Mouse (Mus musculus) forebrain, embryonic 15.5 days (tissue): ENCODE data around the gene Smg1. TPM values are rescaled to one million over a fixed set of nuclear protein-coding genes. Genes with fewer than 3 reads are reported as not detected.
"Not testable (repeated sequence)": the region's sequence is repeated elsewhere in the genome, so short reads cannot be mapped to it uniquely, and the experiment has no call there.

Source experiments
- ATAC-seq: fragments of 200-750 bp; cut with Nextera tagmentation; replicated peaks from 2 replicates; pipeline ENCODE4 v1.8.0; 2017; ENCODE audit warnings: mild to moderate bottlenecking, moderate TSS enrichment, moderate library complexity
- H3K27ac ChIP-seq: fragments of 300-500 bp; sonication (generic); replicated peaks from 2 replicates; pipeline ENCODE4 v1.5.1; 2015; ENCODE audit warnings: mild to moderate bottlenecking, inconsistent platforms
- H3K27me3 ChIP-seq: fragments of 300-500 bp; sonication (generic); 2 replicates; pipeline ENCODE4 v1.6.1; 2015; ENCODE audit warnings: inconsistent platforms
- H3K36me3 ChIP-seq: fragments of 300-500 bp; sonication (generic); 2 replicates; pipeline ENCODE4 v1.6.1; 2015; ENCODE audit warnings: mild to moderate bottlenecking, inconsistent platforms
- H3K4me1 ChIP-seq: fragments of 300-500 bp; sonication (generic); 2 replicates; pipeline ENCODE4 v1.6.1; 2015; ENCODE audit warnings: inconsistent platforms
- H3K4me2 ChIP-seq: fragments of 300-500 bp; sonication (generic); replicated peaks from 2 replicates; pipeline ENCODE4 v1.6.1; 2015; ENCODE audit warnings: mild to moderate bottlenecking, inconsistent platforms
- H3K4me3 ChIP-seq: fragments of 300-500 bp; sonication (generic); 2 replicates; pipeline ENCODE4 v1.5.1; 2015; ENCODE audit warnings: mild to moderate bottlenecking, inconsistent platforms
- H3K9ac ChIP-seq: fragments of 300-500 bp; sonication (generic); replicated peaks from 2 replicates; pipeline ENCODE4 v1.6.1; 2015; ENCODE audit warnings: mild to moderate bottlenecking, inconsistent platforms
- H3K9me3 ChIP-seq: fragments of 300-500 bp; sonication (generic); 2 replicates; pipeline ENCODE4 v1.6.1; 2016; ENCODE audit warnings: inconsistent platforms
- WGBS: fragments of 180-500 bp; shearing (Covaris S2); methylation state at CpG from one replicate; pipeline ENCODE4 v1.1.7; 2015; ENCODE audit warnings: mixed read lengths; 5-methylcytosine and 5-hydroxymethylcytosine counted together
- polyA plus RNA-seq: library from polyadenylated mRNA; unstranded; fragments of >200 nt; fragmentation: Nextera tagmentation; extraction: Ambion mirVana; gene quantifications from 2 replicates; pipeline ENCODE4 v1.2.1, GENCODE M21; 2015

Smg1 gene
- polyA plus RNA-seq, 1 experiment from 2014 or later: 24.4 TPM

- no peak for ATAC-seq
- H3K27me3 ChIP-seq: no peaks in the 10 kb centered on the region
- H3K4me1 ChIP-seq: no peaks in the 10 kb centered on the region
- no peak overlapping the region for H3K9ac ChIP-seq
- H3K36me3 ChIP-seq: peaks cover 60% of the 10 kb centered on the region
- WGBS: 62% methylated on average over 3 of the region's 3 CpGs
- no peaks in the 10 kb centered on the region for H3K9me3 ChIP-seq
- no peak overlapping the region for H3K27ac ChIP-seq
- no peak overlapping the region for H3K4me2 ChIP-seq
- no peak overlapping the region for H3K4me3 ChIP-seq
These were observed 63.7 kb downstream of the Smg1 start for GRCm38 (mm10) chr7:118179782-118180181.

- H3K27me3 ChIP-seq: no peaks in the 10 kb centered on the region
- H3K9me3 ChIP-seq: no peaks in the 10 kb centered on the region
- no peak overlapping the region for H3K9ac ChIP-seq
- no peaks in the 10 kb centered on the region for H3K4me1 ChIP-seq
- H3K27ac ChIP-seq: no peak overlapping the region
- no peak for ATAC-seq
- H3K4me2 ChIP-seq: no peak overlapping the region
- H3K4me3 ChIP-seq: no peak overlapping the region
- H3K36me3 ChIP-seq: peaks cover 60% of the 10 kb centered on the region
- WGBS: 81% methylated on average over 1 of the region's 1 CpGs
These were observed 67.6 kb downstream of the Smg1 start for GRCm38 (mm10) chr7:118175821-118176355.

GRCm38 (mm10) chr7:118170125-118170524 is 73.3 kb downstream of the Smg1 start:
- ATAC-seq, H3K27me3 ChIP-seq, H3K4me1 ChIP-seq, H3K4me2 ChIP-seq, H3K27ac ChIP-seq, H3K9me3 ChIP-seq, H3K4me3 ChIP-seq, H3K9ac ChIP-seq: not testable (repeated sequence)
- H3K36me3 ChIP-seq: peaks cover 72% of the 10 kb centered on the region
- 94% methylated on average over 2 of the region's 2 CpGs for WGBS

GRCm38 (mm10) chr7:118163006-118163405 is 80.5 kb downstream of the Smg1 start:
- no peaks in the 10 kb centered on the region for H3K27me3 ChIP-seq
- no peaks in the 10 kb centered on the region for H3K4me1 ChIP-seq
- peaks cover 60% of the 10 kb centered on the region for H3K36me3 ChIP-seq
- no peak overlapping the region for H3K4me2 ChIP-seq
- H3K9me3 ChIP-seq: no peaks in the 10 kb centered on the region
- no peak for ATAC-seq
- H3K27ac ChIP-seq: no peak overlapping the region
- WGBS: 90% methylated on average over 8 of the region's 8 CpGs
- H3K4me3 ChIP-seq: no peak overlapping the region
- H3K9ac ChIP-seq: no peak overlapping the region

- H3K4me3 ChIP-seq: no peak overlapping the region
- no peak overlapping the region for H3K27ac ChIP-seq
- no peak for ATAC-seq
- no peak overlapping the region for H3K4me2 ChIP-seq
- WGBS: 89% methylated on average over 3 of the region's 3 CpGs
- no peaks in the 10 kb centered on the region for H3K9me3 ChIP-seq
- H3K4me1 ChIP-seq: no peaks in the 10 kb centered on the region
- no peaks in the 10 kb centered on the region for H3K27me3 ChIP-seq
- H3K36me3 ChIP-seq: peaks cover 56% of the 10 kb centered on the region
- no peak overlapping the region for H3K9ac ChIP-seq
These were observed 83.3 kb downstream of the Smg1 start for GRCm38 (mm10) chr7:118160121-118160520.

DNA sequence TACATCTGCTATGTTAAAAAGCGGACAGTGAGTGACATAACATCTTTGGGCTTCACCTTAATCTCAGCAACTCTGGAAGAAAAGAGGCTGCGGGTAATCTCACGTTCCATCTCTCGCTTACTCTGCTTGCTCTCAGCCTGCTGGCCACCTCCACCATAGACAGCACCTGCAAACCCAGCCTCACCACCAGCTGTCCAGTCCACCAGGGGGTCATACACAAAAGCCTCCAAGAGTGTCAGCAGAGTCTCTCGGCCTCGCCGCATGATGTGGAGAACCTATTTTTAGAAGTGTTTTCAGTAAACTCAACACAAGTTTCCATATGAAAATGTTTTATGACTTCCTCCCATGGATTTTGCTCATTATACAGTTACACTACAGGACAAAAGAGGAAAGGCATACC is 87.0 kb downstream of the Smg1 start:
- no peak overlapping the region for H3K4me2 ChIP-seq
- H3K27ac ChIP-seq: no peak overlapping the region
- H3K4me1 ChIP-seq: no peaks in the 10 kb centered on the region
- no peaks in the 10 kb centered on the region for H3K27me3 ChIP-seq
- H3K36me3 ChIP-seq: peaks cover 72% of the 10 kb centered on the region
- H3K9ac ChIP-seq: no peak overlapping the region
- H3K9me3 ChIP-seq: no peaks in the 10 kb centered on the region
- 94% methylated on average over 7 of the region's 7 CpGs for WGBS
- ATAC-seq: no peak
- no peak overlapping the region for H3K4me3 ChIP-seq

DNA sequence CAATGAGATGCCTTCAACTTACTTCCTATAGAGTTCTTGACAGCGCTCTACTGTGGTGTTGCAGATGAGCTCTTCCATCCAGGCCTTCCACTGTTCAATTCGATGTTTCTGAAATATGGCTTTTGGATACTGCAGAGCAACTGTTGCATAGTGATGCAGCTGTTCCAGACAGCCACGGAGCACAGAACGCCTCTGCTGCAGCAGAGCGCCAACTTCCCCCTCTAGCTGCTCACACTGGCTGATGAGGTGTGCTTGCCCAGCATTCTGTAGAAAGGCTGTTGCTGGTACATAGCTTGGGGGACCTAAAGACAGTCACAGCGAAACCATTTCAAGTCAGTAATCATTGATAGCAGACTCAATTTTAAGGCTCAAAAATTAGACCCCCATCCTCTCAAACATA is 89.3 kb downstream of the Smg1 start:
- no peak overlapping the region for H3K9ac ChIP-seq
- no peak overlapping the region for H3K4me2 ChIP-seq
- H3K9me3 ChIP-seq: no peaks in the 10 kb centered on the region
- peaks cover 66% of the 10 kb centered on the region for H3K36me3 ChIP-seq
- 90% methylated on average over 6 of the region's 6 CpGs for WGBS
- no peak overlapping the region for H3K4me3 ChIP-seq
- H3K27ac ChIP-seq: no peak overlapping the region
- ATAC-seq: no peak
- no peaks in the 10 kb centered on the region for H3K27me3 ChIP-seq
- no peaks in the 10 kb centered on the region for H3K4me1 ChIP-seq

GRCm38 (mm10) chr7:118143602-118144001 is 99.9 kb downstream of the Smg1 start:
- 82% methylated on average over 3 of the region's 3 CpGs for WGBS
- Histone ChIP-seq H3K4me2 (no peak overlapping the region), H3K4me3 (no peak overlapping the region), H3K27ac (no peak overlapping the region), H3K9ac (no peak overlapping the region), H3K4me1 (no peaks in the 10 kb centered on the region), H3K36me3 (peaks cover 78% of the 10 kb centered on the region), H3K9me3 (no peaks in the 10 kb centered on the region), H3K27me3 (no peaks in the 10 kb centered on the region)
- no peak for ATAC-seq

- Histone ChIP-seq H3K27me3 (no peaks in the 10 kb centered on the region), H3K36me3 (peaks cover 74% of the 10 kb centered on the region), H3K4me2 (no peak overlapping the region), H3K4me3 (no peak overlapping the region), H3K27ac (no peak overlapping the region), H3K4me1 (no peaks in the 10 kb centered on the region), H3K9me3 (no peaks in the 10 kb centered on the region), H3K9ac (no peak overlapping the region)
- ATAC-seq: no peak
- 92% methylated on average over 4 of the region's 4 CpGs for WGBS
These were observed 100.3 kb downstream of the Smg1 start for GRCm38 (mm10) chr7:118143123-118143522.

DNA sequence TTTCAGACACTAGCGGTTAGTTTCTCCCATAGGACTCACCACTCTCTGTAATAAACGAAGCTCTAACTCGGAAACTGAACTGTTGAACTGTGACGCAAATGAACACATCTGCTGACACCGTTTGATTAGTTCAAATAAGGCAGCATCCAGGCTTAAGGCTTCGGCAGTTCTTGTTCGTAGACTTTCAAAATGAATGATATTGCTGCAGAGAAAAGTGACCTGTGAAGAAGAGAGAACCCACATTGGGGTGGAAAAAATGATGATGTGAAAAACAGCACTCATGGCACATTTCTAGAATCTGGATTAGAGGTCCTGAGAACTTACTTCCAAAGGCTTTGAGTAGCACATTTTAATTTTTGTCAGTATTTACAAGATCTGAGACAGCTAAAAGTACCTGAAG is 102.2 kb downstream of the Smg1 start:
- Histone ChIP-seq H3K4me3 (no peak overlapping the region), H3K27me3 (no peaks in the 10 kb centered on the region), H3K9me3 (no peaks in the 10 kb centered on the region), H3K4me2 (no peak overlapping the region), H3K36me3 (peaks cover 73% of the 10 kb centered on the region), H3K4me1 (no peaks in the 10 kb centered on the region), H3K27ac (no peak overlapping the region), H3K9ac (no peak overlapping the region)
- no peak for ATAC-seq
- WGBS: 92% methylated on average over 7 of the region's 7 CpGs

GRCm38 (mm10) chr7:118135128-118135527 is 108.3 kb downstream of the Smg1 start:
- H3K4me3 ChIP-seq: no peak overlapping the region
- peaks cover 2% of the 10 kb centered on the region; the same call in 1 of the 2 replicates for H3K4me1 ChIP-seq
- peaks cover 41% of the 10 kb centered on the region for H3K36me3 ChIP-seq
- H3K9me3 ChIP-seq: no peaks in the 10 kb centered on the region
- no peaks in the 10 kb centered on the region for H3K27me3 ChIP-seq
- ATAC-seq: no peak
- no peak overlapping the region for H3K4me2 ChIP-seq
- no peak overlapping the region for H3K27ac ChIP-seq
- 84% methylated on average over 11 of the region's 11 CpGs for whole genome bisulfite sequencing
- H3K9ac ChIP-seq: no peak overlapping the region

GRCm38 (mm10) chr7:118129430-118130041 is 113.9 kb downstream of the Smg1 start, which contains the start of gene Arl6ip1:
TSS of gene Arl6ip1 (minus strand) at chr7:118129662.
- under 1% methylated on average over 39 of the region's 39 CpGs for WGBS
- Histone ChIP-seq H3K9me3 (no peaks in the 10 kb centered on the region), H3K9ac (peak within 1 kb of the TSS; percentile 85), H3K27me3 (no peaks in the 10 kb centered on the region), H3K4me1 (peaks cover 30% of the 10 kb centered on the region), H3K4me3 (peak within 1 kb of the TSS; percentile 83), H3K4me2 (peak within 1 kb of the TSS; percentile 72), H3K36me3 (peaks cover 2% of the 10 kb centered on the region; the same call in 1 of the 2 replicates), H3K27ac (peak within 1 kb of the TSS; percentile 90)
- ATAC-seq: peak; percentile 99
